Mouse (Mus musculus): ENCODE measurements at regions not wholly inside any gene's neighbourhood (a gene's known extent, or its start where the extent isn't known, plus 50 kb on each side); places are given as distances from the start of the nearest gene placed in this dataset.
A peak's percentile ranks its signal among the peaks of the same experiment; 100 is the strongest.

DNA sequence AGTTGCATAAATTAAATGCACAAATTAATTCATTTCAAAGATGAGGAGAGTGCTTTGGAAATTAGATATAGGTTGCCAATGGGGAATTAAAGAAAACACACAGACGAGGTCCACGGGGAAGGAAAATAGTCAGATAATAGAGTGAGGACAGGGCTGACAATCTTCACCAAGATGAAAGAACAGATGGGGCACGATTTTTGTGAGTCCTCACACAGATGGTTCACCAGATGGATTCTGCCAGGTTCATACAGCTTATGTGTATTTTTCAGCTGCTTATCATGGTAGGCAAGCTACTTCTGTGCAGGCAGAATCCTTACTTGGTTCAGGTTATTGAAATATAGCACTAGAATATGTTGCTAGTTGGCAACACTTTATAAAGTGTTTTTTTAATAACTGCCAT is 1585.4 kb upstream of the Igfbp7 start:
- no peaks in the 10 kb centered on the region for H3K9me3 ChIP-seq (ENCODE audit: control insufficient read depth, low read length)
- H3K9ac ChIP-seq (replicated peaks; ENCODE audit: low read depth, low read length) = no peak overlapping the region
- 47% methylated on average over 3 of the region's 3 CpGs for WGBS
- no peaks in the 10 kb centered on the region for H3K36me3 ChIP-seq (ENCODE audit: control insufficient read depth, insufficient read depth, low read length)
- no peak overlapping the region for H3K4me3 ChIP-seq (ENCODE audit: low read depth, low read length)
- H3K4me2 ChIP-seq (ENCODE audit: low read depth, low read length) = no peak overlapping the region
- no peaks in the 10 kb centered on the region for H3K27me3 ChIP-seq (ENCODE audit: control insufficient read depth, insufficient read depth, low read length)
- ATAC-seq (ENCODE audit: low read depth) = no peak
- no peak overlapping the region for H3K27ac ChIP-seq (ENCODE audit: low read depth, low read length)
- H3K4me1 ChIP-seq (ENCODE audit: control insufficient read depth, insufficient read depth, low read length) = no peaks in the 10 kb centered on the region

DNA sequence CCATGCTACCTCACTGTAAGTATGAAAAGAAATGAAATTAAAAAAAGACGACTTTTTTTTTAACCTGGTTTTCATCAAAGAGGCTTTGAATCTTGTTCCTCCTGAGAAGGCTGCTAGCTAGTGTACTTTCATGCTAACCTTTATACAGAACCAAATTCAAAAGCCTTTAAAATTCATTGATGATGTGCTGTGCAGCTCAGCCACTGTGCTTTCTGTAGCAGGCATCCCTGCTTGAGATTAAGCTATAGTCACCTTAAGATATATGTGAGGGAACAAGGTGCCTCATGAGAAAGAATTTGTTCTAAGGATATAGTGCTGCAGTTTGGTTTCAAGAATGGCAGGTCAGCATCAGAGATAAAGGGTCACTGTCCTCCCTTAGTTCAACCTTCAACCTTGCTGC is 1581.9 kb upstream of the Igfbp7 start:
- 92% methylated on average over 1 of the region's 1 CpGs for WGBS
- no peak for ATAC-seq (ENCODE audit: low read depth)
- no peaks in the 10 kb centered on the region for H3K27me3 ChIP-seq (ENCODE audit: control insufficient read depth, insufficient read depth, low read length)
- no peaks in the 10 kb centered on the region for H3K9me3 ChIP-seq (ENCODE audit: control insufficient read depth, low read length)
- H3K9ac ChIP-seq (replicated peaks; ENCODE audit: low read depth, low read length) = no peak overlapping the region
- no peak overlapping the region for H3K4me2 ChIP-seq (ENCODE audit: low read depth, low read length)
- no peaks in the 10 kb centered on the region for H3K36me3 ChIP-seq (ENCODE audit: control insufficient read depth, insufficient read depth, low read length)
- H3K4me3 ChIP-seq (ENCODE audit: low read depth, low read length) = no peak overlapping the region
- H3K27ac ChIP-seq (ENCODE audit: low read depth, low read length) = no peak overlapping the region
- H3K4me1 ChIP-seq (ENCODE audit: control insufficient read depth, insufficient read depth, low read length) = no peaks in the 10 kb centered on the region

DNA sequence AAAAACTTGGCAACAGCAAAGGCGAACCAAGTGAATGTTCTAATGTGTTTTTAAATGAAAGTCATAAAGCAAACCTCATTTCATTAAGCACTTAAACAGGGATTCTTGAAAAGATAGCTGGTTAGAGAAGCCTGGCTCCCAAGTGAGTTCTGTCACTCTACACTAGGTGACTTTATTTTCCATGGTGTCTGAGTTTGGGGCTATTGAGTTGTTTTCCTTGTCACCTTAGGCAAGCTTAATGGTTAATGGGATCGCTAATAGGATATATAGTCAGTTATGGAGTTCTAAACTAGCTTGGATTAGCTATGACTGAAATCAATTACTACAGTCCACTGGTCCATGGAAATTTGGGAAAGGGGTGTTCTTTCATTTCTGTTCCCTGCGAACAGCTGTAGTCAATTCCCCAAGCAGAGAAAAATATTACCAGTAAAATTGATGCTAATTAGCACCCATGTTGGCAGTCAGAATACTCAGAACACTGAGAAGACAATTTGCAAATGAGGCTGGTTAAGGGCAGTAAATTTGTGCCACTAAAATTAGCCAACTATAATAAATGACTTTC is 1568.7 kb upstream of the Igfbp7 start:
- 55% methylated on average over 3 of the region's 3 CpGs for WGBS
- Histone ChIP-seq H3K27ac (ENCODE audit: low read depth, low read length) (no peak overlapping the region), H3K27me3 (ENCODE audit: control insufficient read depth, insufficient read depth, low read length) (no peaks in the 10 kb centered on the region), H3K9me3 (ENCODE audit: control insufficient read depth, low read length) (no peaks in the 10 kb centered on the region), H3K4me3 (ENCODE audit: low read depth, low read length) (no peak overlapping the region), H3K36me3 (ENCODE audit: control insufficient read depth, insufficient read depth, low read length) (no peaks in the 10 kb centered on the region), H3K4me1 (ENCODE audit: control insufficient read depth, insufficient read depth, low read length) (no peaks in the 10 kb centered on the region), H3K4me2 (ENCODE audit: low read depth, low read length) (no peak overlapping the region), H3K9ac (replicated peaks; ENCODE audit: low read depth, low read length) (no peak overlapping the region)
- ATAC-seq (ENCODE audit: low read depth) = peak; percentile 81

DNA sequence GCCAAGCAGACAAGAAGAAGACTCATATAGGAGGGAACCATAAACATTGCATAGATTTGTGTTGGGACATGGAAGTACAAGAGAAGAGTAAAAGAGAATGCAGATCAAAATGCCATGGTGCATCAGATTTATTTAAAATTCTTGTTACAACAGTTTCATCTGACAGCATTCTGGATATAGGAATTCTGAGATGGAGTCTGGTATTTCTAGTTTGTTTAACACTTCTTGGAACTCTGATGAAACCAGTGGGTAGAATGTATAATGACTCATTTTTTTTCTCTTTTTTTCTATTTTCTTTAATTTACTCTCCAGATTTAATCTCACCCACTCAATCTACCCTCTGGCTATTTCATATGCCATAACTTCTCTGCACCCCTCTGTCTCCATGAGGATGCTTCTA is 1537.9 kb upstream of the Igfbp7 start:
- H3K9ac ChIP-seq (replicated peaks; ENCODE audit: low read depth, low read length) = no peak overlapping the region
- no peak overlapping the region for H3K4me3 ChIP-seq (ENCODE audit: low read depth, low read length)
- H3K9me3 ChIP-seq (ENCODE audit: control insufficient read depth, low read length) = no peaks in the 10 kb centered on the region
- H3K4me2 ChIP-seq (ENCODE audit: low read depth, low read length) = no peak overlapping the region
- H3K36me3 ChIP-seq (ENCODE audit: control insufficient read depth, insufficient read depth, low read length) = no peaks in the 10 kb centered on the region
- no peak for ATAC-seq (ENCODE audit: low read depth)
- H3K27ac ChIP-seq (ENCODE audit: low read depth, low read length) = no peak overlapping the region
- H3K4me1 ChIP-seq (ENCODE audit: control insufficient read depth, insufficient read depth, low read length) = no peaks in the 10 kb centered on the region
- H3K27me3 ChIP-seq (ENCODE audit: control insufficient read depth, insufficient read depth, low read length) = no peaks in the 10 kb centered on the region

DNA sequence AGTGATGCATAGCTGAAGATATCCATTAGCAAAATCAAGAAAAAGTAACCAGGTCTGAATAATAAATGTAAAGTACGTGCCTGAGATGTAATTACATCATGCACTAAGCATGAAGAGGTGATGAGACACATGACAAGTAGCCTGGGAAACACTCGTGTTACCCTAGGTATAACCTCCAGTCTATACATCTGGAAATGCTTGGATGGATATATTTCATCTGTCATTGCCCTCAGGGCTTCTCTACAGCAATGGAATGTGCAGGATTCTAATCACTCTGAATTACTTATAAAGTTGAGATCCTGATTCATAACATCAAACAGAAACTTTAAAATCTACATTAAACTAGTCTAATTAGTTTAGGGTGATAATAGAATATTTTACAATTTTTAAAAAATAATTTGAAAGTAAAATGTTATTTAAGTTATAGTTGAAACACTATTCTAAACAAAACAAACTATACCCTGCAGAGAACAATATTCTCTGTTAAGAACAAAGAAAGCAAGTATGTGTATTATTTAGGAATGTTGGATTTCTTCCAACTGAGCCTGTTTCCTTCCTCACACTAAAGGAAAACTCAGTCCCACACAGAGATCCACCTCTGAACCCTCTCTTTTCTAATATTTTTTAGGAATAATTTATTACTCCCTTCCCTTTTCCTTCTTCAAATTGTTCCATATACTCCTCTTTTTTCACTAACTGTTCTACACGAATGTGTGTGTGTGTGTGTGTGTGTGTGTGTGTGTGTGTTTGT is 1514.2 kb upstream of the Igfbp7 start:
- ATAC-seq (ENCODE audit: low read depth) = no peak
- H3K4me2 ChIP-seq (ENCODE audit: low read depth, low read length) = no peak overlapping the region
- 57% methylated on average over 3 of the region's 3 CpGs for WGBS
- H3K36me3 ChIP-seq (ENCODE audit: control insufficient read depth, insufficient read depth, low read length) = no peaks in the 10 kb centered on the region
- H3K4me3 ChIP-seq (ENCODE audit: low read depth, low read length) = no peak overlapping the region
- H3K4me1 ChIP-seq (ENCODE audit: control insufficient read depth, insufficient read depth, low read length) = no peaks in the 10 kb centered on the region
- no peaks in the 10 kb centered on the region for H3K27me3 ChIP-seq (ENCODE audit: control insufficient read depth, insufficient read depth, low read length)
- no peaks in the 10 kb centered on the region for H3K9me3 ChIP-seq (ENCODE audit: control insufficient read depth, low read length)
- no peak overlapping the region for H3K27ac ChIP-seq (ENCODE audit: low read depth, low read length)
- H3K9ac ChIP-seq (replicated peaks; ENCODE audit: low read depth, low read length) = no peak overlapping the region

DNA sequence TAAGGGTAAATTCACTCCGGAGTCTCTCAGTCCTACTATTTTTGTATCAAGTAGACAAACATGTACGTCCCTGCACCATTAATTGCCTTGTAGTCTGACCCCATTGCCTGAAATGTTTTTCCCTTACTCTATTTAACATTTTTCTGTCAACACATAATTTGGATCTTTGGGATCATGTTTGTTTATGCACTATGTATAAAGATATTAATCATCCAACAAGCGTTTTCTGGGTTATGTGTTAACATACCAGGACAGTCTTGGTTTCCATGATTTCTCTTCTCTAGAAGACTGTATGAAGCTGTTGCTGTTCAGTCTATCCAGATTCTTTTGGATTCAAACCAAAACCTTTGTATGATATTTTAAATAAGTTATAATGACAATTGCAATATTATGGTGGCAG is 1492.3 kb upstream of the Igfbp7 start:
- Histone ChIP-seq H3K27me3 (ENCODE audit: control insufficient read depth, insufficient read depth, low read length) (no peaks in the 10 kb centered on the region), H3K4me1 (ENCODE audit: control insufficient read depth, insufficient read depth, low read length) (no peaks in the 10 kb centered on the region), H3K9ac (replicated peaks; ENCODE audit: low read depth, low read length) (no peak overlapping the region), H3K9me3 (ENCODE audit: control insufficient read depth, low read length) (no peaks in the 10 kb centered on the region), H3K27ac (ENCODE audit: low read depth, low read length) (no peak overlapping the region), H3K4me3 (ENCODE audit: low read depth, low read length) (no peak overlapping the region), H3K4me2 (ENCODE audit: low read depth, low read length) (no peak overlapping the region), H3K36me3 (ENCODE audit: control insufficient read depth, insufficient read depth, low read length) (no peaks in the 10 kb centered on the region)
- no peak for ATAC-seq (ENCODE audit: low read depth)
- WGBS = 88% methylated on average over 3 of the region's 3 CpGs

DNA sequence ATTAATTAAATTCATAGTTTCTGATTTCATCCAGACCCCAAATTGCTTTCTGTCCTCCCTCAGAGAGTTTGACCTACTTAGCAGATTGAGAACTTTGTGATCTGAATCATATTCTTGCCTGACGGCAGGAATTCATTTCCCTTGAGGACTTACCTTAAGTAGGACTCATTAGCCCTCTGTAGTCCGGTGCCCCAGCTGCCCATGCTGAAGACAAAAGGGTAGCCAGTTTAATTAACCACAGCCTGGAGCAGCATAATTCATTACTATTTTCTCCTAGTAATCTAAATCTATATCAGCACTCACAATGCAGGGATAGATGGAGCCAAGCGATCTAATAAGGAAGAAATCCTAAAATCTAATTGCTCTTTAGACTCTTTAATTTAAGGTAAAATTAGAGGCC is 1470.9 kb upstream of the Igfbp7 start:
- H3K36me3 ChIP-seq (ENCODE audit: control insufficient read depth, insufficient read depth, low read length) = no peaks in the 10 kb centered on the region
- H3K4me2 ChIP-seq (ENCODE audit: low read depth, low read length) = no peak overlapping the region
- H3K4me1 ChIP-seq (ENCODE audit: control insufficient read depth, insufficient read depth, low read length) = no peaks in the 10 kb centered on the region
- ATAC-seq (ENCODE audit: low read depth) = no peak
- no peaks in the 10 kb centered on the region for H3K27me3 ChIP-seq (ENCODE audit: control insufficient read depth, insufficient read depth, low read length)
- WGBS = 30% methylated on average over 3 of the region's 3 CpGs
- H3K27ac ChIP-seq (ENCODE audit: low read depth, low read length) = no peak overlapping the region
- H3K9ac ChIP-seq (replicated peaks; ENCODE audit: low read depth, low read length) = no peak overlapping the region
- no peaks in the 10 kb centered on the region for H3K9me3 ChIP-seq (ENCODE audit: control insufficient read depth, low read length)
- no peak overlapping the region for H3K4me3 ChIP-seq (ENCODE audit: low read depth, low read length)

DNA sequence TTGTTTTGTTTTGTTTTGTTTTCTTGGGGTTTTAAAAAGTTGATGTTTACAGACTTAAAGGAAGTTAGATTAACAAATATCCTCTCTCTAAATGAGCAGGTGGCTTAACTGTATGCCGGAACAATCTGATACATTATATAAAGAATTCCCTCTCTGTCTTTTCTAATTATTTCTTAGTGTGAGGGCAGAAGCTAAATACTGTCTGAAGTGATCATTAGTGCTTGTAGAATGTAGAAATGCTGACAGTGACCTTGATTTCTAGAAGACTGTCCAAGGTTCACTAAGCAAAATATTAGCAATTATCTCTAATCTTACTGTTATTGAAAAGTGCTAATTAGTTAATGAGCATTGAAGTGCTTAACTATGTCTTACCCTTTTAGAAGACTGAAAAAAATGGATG is 1437.3 kb upstream of the Igfbp7 start:
- WGBS = 95% methylated on average over 1 of the region's 1 CpGs
- Histone ChIP-seq H3K27me3 (ENCODE audit: control insufficient read depth, insufficient read depth, low read length) (no peaks in the 10 kb centered on the region), H3K9me3 (ENCODE audit: control insufficient read depth, low read length) (no peaks in the 10 kb centered on the region), H3K4me1 (ENCODE audit: control insufficient read depth, insufficient read depth, low read length) (no peaks in the 10 kb centered on the region), H3K27ac (ENCODE audit: low read depth, low read length) (no peak overlapping the region), H3K9ac (replicated peaks; ENCODE audit: low read depth, low read length) (no peak overlapping the region), H3K36me3 (ENCODE audit: control insufficient read depth, insufficient read depth, low read length) (no peaks in the 10 kb centered on the region), H3K4me2 (ENCODE audit: low read depth, low read length) (no peak overlapping the region), H3K4me3 (ENCODE audit: low read depth, low read length) (no peak overlapping the region)
- no peak for ATAC-seq (ENCODE audit: low read depth)

DNA sequence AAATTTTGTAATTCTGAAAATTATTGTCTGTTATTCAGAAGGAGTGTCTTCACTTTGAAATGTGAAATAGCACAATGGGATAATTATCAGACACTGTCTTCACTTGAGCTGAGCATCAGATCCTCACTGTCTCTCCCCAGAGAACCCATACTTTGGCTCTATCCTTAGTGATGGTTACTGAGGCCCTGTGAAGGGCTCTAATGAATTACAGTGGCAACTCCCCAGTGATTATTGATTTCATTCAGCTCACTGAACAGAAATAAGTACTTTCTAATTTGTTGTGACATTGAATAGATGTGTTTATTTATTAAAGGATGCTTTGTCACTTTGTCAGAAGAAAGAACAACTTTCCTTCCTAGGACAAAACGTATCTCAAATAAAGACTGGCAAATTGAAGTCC is 1389.5 kb upstream of the Igfbp7 start:
- Histone ChIP-seq H3K9ac (replicated peaks; ENCODE audit: low read depth, low read length) (no peak overlapping the region), H3K4me2 (ENCODE audit: low read depth, low read length) (no peak overlapping the region), H3K4me3 (ENCODE audit: low read depth, low read length) (no peak overlapping the region), H3K4me1 (ENCODE audit: control insufficient read depth, insufficient read depth, low read length) (no peaks in the 10 kb centered on the region), H3K9me3 (ENCODE audit: control insufficient read depth, low read length) (no peaks in the 10 kb centered on the region), H3K27ac (ENCODE audit: low read depth, low read length) (no peak overlapping the region), H3K36me3 (ENCODE audit: control insufficient read depth, insufficient read depth, low read length) (no peaks in the 10 kb centered on the region), H3K27me3 (ENCODE audit: control insufficient read depth, insufficient read depth, low read length) (no peaks in the 10 kb centered on the region)
- no peak for ATAC-seq (ENCODE audit: low read depth)
- 59% methylated on average over 1 of the region's 1 CpGs for WGBS
